Mouse (Mus musculus): ENCODE results near the gene Tcte2.

The Tcte2 gene

DNA sequence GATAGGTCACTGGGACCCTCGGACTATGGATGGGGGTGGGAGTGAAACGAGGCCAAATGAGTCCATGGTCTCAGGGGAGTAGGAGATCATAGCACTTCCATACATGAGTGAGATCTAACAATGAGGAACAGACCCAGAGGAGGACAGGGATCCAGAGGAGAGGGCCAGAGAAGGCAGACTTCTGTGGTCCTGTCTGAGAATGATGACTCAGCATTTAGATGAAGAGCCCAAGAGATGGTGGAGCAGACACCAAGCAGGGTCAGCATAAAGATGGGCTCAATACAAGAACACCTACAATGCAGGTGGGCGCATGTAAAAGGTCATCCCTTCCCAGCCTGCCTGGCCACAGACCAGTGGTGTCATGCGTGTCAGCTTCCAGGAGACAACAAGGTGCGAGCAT, 41.4 kb downstream of the Tcte2 start:
- no peak for DNase-seq (ENCODE audit: low spot score in 2 of 2)

GRCm38 (mm10) chr17:13717428-13717827, 44.2 kb downstream of the Tcte2 start:
- DNase-seq (ENCODE audit: low spot score in 2 of 2), result no peak

DNA sequence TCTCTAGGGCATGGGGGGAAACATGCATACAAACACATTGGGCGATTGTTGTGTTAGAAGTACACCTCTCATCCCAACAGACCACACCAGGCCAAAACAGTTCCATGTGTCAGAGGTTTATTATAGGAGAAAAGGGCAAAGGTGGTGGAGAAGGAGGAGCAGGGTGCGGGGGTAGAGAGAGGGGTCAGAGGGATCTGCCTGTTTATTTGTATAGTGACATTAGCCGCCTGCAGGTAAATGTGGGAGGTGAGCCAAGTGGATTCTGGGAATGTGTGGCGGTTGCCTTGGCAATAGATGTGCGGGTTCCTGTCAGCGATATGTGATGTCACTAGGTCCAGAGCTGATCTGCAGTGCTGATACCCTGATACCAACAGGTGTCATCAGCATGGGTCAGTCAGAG, 45.3 kb downstream of the Tcte2 start:
- no peak for DNase-seq (ENCODE audit: low spot score in 2 of 2)

- DNase-seq (ENCODE audit: low spot score in 2 of 2), result no peak
Measured at GRCm38 (mm10) chr17:13715511-13715910, 46.1 kb downstream of the Tcte2 start.

DNA sequence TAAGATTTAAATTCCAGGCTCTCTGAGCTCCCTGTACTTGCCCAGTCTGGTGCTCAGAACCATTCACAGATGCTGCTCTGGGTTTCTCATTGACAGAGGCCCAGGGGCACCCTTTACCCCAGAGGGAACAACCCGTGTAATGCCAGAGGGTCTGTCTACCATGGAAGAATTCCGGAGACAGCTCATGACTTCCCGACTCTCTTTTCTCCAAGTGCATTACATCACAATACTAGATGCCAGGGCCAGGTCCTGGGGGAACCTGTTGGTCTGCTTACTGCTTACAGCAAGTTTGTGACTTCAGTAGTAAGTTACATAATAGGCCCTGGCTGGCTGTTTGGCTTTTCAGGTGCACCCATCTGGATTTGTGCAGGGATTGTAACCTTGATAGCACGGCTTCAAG, 47.0 kb downstream of the Tcte2 start:
- no peak for DNase-seq (ENCODE audit: low spot score in 2 of 2)

DNA sequence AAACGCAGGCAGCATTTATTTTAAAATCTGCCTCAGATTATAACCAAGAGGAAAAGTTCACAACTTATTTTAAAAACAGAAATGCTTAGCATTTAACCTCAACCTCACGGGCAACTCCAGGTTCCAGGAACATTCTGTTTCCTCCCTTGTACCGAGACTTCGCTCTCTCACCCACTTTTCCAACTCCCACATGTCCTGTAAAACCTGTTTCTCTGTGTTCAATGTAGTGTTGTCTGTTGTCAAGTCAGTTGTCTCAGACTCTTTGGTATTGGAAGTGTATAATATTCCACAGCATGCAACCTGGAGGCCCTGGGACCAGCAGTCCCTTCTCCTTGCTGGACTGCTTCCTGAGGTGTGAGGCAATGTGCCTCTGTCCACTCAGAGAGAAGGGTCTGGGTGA, 47.5 kb downstream of the Tcte2 start:
- DNase-seq (ENCODE audit: low spot score in 2 of 2), result no peak

DNA sequence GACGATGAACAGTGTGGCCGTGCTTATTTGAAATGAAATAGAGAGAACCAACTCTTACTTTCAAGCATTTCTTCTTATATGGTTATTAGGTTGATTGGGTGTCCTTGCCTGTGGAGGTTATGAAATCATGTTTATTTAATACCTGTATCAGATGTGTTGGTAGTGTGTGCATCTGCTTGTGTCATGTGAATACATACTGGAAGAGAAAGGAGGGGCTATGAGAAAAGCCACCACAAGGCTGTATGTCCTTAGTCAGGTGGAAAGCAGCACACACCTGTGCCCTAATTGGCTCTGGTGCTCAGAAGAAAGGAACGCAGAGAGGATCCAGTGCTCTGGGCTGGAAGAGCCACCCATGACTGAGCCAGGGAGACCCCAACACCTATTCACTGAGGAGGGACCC, 49.1 kb downstream of the Tcte2 start:
- no peak for DNase-seq (ENCODE audit: low spot score in 2 of 2)

DNA sequence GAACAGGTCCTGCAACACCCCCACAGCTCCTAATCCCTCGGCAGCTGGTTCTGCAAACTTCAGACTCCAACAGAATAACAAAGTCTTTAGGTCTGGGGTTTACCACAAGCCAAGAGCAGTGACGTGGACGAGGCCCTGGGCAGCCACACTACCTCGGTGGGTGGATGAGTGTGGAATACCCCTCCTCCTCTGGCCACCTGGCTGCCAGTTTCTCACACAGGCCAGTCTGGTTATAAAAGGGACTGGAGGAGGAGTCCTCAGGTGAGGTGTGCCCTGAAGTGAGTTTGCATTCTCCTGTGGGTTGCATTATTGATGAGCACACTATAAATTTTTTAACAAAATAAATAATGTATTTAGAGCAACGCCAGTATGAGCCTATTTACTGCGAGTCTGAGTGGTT, 49.5 kb downstream of the Tcte2 start:
- no peak for DNase-seq (ENCODE audit: low spot score in 2 of 2)

DNA sequence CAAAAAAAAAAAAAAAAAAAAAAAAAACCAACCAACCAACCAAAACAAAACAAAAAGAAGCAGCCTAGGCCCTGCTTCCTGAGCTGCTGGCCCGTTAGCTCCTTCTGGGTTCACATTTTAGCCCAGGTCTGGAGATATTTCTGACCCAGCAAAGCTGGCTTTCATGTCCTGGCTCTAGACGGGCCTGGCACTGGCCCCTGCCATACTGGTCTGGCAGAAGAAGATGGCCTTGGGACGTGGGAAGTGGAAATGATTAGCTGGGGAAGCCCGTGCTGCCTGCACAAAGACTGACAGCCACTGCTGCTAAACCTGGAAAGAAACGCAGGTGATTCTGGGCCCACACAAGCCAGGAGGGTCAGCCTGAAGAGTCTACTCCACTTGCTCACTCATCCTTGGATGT, 50.5 kb downstream of the Tcte2 start:
- no peak for DNase-seq (ENCODE audit: low spot score in 2 of 2)

DNA sequence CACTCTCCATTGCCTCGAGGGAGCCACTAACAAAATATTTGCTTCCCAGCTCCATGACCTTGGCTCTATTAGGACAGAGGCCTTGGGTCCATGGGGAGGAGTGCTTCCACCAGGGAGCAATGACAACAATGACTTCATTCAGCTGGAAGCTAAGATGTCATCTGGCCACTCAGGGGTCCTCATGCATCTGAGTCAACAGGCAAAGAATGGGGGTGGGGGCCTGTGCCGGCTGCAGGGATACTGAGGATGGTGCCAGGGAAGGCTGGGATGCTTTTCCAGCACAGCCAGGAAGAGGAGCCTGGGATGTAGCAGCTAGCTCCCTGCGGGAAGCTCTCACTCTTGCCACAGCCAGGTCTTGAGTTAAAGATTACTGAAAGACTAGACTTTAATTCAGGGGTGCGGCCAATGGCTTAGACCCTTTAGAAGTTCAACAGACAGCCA, 56.1 kb downstream of the Tcte2 start:
- DNase-seq (ENCODE audit: low spot score in 2 of 2), result no peak

DNA sequence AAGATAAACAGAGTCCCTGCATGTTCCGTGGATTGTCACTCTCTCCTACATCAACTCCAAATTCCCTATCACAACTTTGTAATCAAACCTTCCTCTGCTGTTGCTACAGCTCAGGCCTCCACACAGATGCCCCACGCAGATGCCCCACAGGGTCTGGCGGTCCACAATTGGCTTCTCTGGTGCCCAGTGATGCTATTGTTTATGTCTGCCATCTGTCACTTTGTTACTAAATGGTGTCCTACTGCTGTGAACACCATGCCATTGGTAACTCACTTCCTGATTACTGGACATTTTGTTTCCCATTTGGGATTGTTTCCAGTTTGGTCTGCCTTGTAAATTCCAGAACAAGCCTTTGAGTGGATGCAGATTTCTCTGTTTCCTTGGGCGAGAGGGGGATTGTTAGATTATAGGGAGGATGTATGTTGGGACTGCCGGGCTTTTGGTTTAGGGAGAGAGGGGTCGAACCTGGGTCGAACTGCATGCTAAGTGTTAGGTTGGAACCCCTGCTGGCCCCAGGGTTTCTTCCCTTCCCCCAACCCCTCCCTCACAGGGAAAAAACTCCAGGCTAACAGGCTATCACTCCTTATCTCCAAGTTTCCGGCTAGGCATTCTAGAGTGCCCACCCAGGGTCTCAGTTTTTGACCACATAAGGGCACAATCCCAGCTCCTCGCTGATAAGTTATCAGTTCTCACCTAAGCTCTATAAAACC, 57.9 kb downstream of the Tcte2 start:
- no peak for DNase-seq (ENCODE audit: low spot score in 2 of 2)

- DNase-seq (ENCODE audit: low spot score in 2 of 2), result no peak
Measured at GRCm38 (mm10) chr17:13700131-13701016, 61.3 kb downstream of the Tcte2 start.

GRCm38 (mm10) chr17:13699716-13700115, 61.9 kb downstream of the Tcte2 start:
- DNase-seq (ENCODE audit: low spot score in 2 of 2), result no peak

- no peak for DNase-seq (ENCODE audit: low spot score in 2 of 2)
Measured at GRCm38 (mm10) chr17:13698194-13698593, 63.4 kb downstream of the Tcte2 start.

DNA sequence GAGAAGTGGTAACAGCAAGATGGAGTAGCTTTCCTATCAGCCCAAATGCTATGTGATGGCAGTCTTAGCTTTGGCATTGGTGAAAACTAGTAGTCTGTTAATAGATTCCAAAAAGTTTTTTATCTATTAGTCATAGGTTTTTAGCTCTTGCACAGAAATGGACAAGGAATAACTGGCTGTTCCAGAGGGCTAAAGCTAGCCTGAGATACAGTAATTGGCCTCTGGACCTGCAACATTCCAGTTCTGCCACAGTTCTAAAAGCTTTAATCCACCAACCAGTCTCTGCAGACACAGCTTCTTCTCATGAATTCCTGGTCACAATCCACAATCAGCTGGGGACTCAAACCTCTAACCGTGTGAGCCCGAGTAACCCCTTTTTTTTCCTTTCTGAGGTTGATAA, 64.0 kb downstream of the Tcte2 start:
- no peak for DNase-seq (ENCODE audit: low spot score in 2 of 2)

DNA sequence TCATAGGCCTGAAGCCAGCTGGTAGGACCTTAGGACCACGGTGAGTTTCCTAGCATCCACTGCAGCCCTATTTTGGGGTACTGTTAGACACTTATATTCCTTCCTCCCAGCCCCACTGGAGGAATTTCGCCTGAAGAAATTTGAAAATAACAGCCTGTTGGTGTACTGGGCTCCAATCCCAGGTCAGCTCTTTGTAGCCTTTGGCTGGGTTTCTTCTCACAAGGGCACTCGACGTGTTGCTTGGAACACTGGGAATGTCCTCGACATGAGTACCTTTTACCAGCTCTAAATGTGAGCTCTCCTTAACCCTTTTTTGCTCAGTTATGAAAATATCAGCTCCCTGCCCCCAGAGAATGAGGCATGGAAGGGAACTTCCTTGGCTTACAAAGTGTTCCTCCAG, 65.7 kb downstream of the Tcte2 start:
- no peak for DNase-seq (ENCODE audit: low spot score in 2 of 2)

DNA sequence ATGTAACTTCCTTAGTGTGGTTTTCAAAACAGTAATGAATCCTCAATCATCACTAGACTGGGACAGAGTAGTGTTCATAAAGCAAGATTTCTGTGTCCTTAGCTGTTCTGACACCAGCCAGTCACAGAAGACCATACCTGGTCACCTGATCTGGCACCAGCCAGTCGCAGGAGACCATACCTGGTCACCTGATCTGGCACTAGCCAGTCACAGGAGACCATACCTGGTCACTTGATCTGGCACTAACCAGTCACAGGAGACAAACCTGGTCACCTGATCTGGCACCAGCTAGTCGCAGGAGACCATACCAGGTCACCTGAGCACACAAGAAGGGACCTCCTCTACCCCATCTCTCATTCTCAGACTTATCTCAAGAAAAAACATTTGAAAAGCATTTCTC, 66.4 kb downstream of the Tcte2 start:
- DNase-seq (ENCODE audit: low spot score in 2 of 2), result no peak

GRCm38 (mm10) chr17:13694181-13694580, 67.4 kb downstream of the Tcte2 start:
- DNase-seq (ENCODE audit: low spot score in 2 of 2), result no peak

GRCm38 (mm10) chr17:13687656-13688055, 74.0 kb downstream of the Tcte2 start:
- no peak for DNase-seq (ENCODE audit: low spot score in 2 of 2)

DNA sequence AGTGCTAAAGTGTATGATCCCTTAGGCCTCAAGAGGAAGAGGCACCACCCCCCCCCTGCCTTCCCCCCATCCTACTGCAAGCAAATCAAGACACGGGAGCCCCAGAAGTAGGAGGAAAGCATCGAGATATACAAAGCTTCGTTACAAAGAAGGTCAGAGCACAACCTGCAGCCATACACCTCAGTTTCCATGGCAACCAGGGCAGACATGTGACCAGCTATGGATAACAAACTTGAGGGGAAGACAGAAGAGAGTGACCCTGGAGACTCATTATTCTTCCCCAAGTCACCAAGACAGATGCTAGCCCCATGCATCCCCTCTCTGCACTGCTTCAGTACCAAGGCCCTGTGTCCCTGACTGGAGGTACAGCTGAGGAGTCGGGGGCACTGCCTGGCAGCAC, 74.5 kb downstream of the Tcte2 start:
- DNase-seq (ENCODE audit: low spot score in 2 of 2), result no peak

- no peak for DNase-seq (ENCODE audit: low spot score in 2 of 2)
Measured at GRCm38 (mm10) chr17:13685621-13686020, 76.0 kb downstream of the Tcte2 start.

DNA sequence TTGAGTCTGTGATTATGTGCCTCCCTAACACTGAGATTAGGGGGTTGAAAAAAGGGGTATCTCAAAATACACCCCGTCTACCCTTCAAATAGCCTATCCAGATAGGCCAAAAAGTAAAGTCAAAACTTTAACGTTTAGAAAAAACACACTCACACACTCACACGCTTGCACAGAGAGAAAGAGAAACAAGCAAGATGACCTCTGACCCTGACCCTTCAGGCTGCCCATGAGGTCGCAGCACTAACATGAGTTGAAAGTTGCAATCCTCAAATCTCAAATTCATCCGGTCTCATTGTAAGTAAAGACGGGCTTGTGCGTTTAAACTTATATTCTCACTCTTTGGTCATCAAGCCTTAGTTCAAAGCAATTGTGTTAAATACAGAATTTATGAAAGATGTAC, 77.4 kb downstream of the Tcte2 start:
- DNase-seq (ENCODE audit: low spot score in 2 of 2), result no peak

Measured in frontal cortex, postnatal 14 days (tissue).